Mouse (Mus musculus) liver, embryonic 15.5 days (tissue): ENCODE measurements around the gene Sptbn1. TPM values are rescaled to one million over a fixed set of nuclear protein-coding genes. Genes with fewer than 3 reads are reported as not detected.
"Not testable (repeated sequence)": the region's sequence is repeated elsewhere in the genome, so short reads cannot be mapped to it uniquely, and the experiment has no call there.

Experiments used
- ATAC-seq: fragments of 200-750 bp; cut with Nextera tagmentation; 2 replicates; pipeline ENCODE4 v1.8.0; 2017; ENCODE audit warnings: moderate number of reproducible peaks, mild to moderate bottlenecking, moderate library complexity; ENCODE audit not compliant: insufficient read depth
- H3K27ac ChIP-seq: fragments of 300-500 bp; sonication (generic); replicated peaks from 2 replicates; pipeline ENCODE4 v1.5.1; 2015; ENCODE audit warnings: mild to moderate bottlenecking, inconsistent platforms
- H3K27me3 ChIP-seq: fragments of 300-500 bp; sonication (generic); 2 replicates; pipeline ENCODE4 v1.6.1; 2015; ENCODE audit warnings: mild to moderate bottlenecking, inconsistent platforms
- H3K36me3 ChIP-seq: fragments of 300-500 bp; sonication (generic); replicated peaks from 2 replicates; pipeline ENCODE4 v1.6.1; 2015; ENCODE audit warnings: moderate library complexity, mild to moderate bottlenecking, inconsistent platforms
- H3K4me1 ChIP-seq: fragments of 300-500 bp; sonication (generic); replicated peaks from 2 replicates; pipeline ENCODE4 v1.6.1; 2015; ENCODE audit warnings: inconsistent platforms
- H3K4me2 ChIP-seq: fragments of 300-500 bp; sonication (generic); 2 replicates; pipeline ENCODE4 v1.6.1; 2015; ENCODE audit warnings: moderate library complexity, mild to moderate bottlenecking, inconsistent platforms
- H3K4me3 ChIP-seq: fragments of 300-500 bp; sonication (generic); replicated peaks from 2 replicates; pipeline ENCODE4 v1.5.1; 2015; ENCODE audit warnings: mild to moderate bottlenecking, inconsistent platforms
- H3K9ac ChIP-seq: fragments of 300-500 bp; sonication (generic); 2 replicates; pipeline ENCODE4 v1.6.1; 2015; ENCODE audit warnings: moderate library complexity, mild to moderate bottlenecking, inconsistent platforms
- H3K9me3 ChIP-seq: fragments of 300-500 bp; sonication (generic); replicated peaks from 2 replicates; pipeline ENCODE4 v1.6.1; 2016; ENCODE audit warnings: inconsistent platforms
- WGBS: fragments of 180-500 bp; shearing (Covaris S2); methylation state at CpG from one replicate; pipeline ENCODE4 v1.1.7; 2015; ENCODE audit warnings: mixed read lengths; ENCODE audit not compliant: insufficient replicate concordance; 5-methylcytosine and 5-hydroxymethylcytosine counted together
- polyA plus RNA-seq: library from polyadenylated mRNA; unstranded; fragments of >200 nt; fragmentation: Nextera tagmentation; extraction: Ambion mirVana; gene quantifications from 2 replicates; pipeline ENCODE4 v1.2.1, GENCODE M21; 2015

Sptbn1 gene
- polyA plus RNA-seq, 1 experiment from 2014 or later = 16.9 TPM

GRCm38 (mm10) chr11:30269524-30269923, 1.5 kb upstream of the Sptbn1 start:
- Histone ChIP-seq H3K27ac (no peak overlapping the region), H3K9ac (no peak overlapping the region), H3K36me3 (no peaks in the 10 kb centered on the region), H3K9me3 (no peaks in the 10 kb centered on the region), H3K4me3 (no peak overlapping the region), H3K4me1 (peaks cover 3% of the 10 kb centered on the region; the same call in 1 of the 2 replicates), H3K4me2 (no peak overlapping the region), H3K27me3 (peaks cover 49% of the 10 kb centered on the region)
- WGBS = 29% methylated on average over 1 of the region's 1 CpGs
- ATAC-seq = no peak

GRCm38 (mm10) chr11:30268648-30269375, 837 bp upstream of the Sptbn1 start:
- ATAC-seq = no peak
- Histone ChIP-seq H3K27ac (no peak overlapping the region), H3K36me3 (no peaks in the 10 kb centered on the region), H3K27me3 (peaks cover 49% of the 10 kb centered on the region), H3K4me3 (peak overlapping the region; percentile 62), H3K4me2 (peak overlapping the region; percentile 72), H3K9me3 (no peaks in the 10 kb centered on the region), H3K4me1 (peaks cover 3% of the 10 kb centered on the region; the same call in 1 of the 2 replicates), H3K9ac (no peak overlapping the region)
- WGBS = 6% methylated on average over 15 of the region's 15 CpGs

GRCm38 (mm10) chr11:30267036-30267891, 711 bp downstream of the Sptbn1 start:
- peak; percentile 56 for ATAC-seq
- Histone ChIP-seq H3K27me3 (peaks cover 49% of the 10 kb centered on the region), H3K9ac (peak overlapping the region; percentile 46; the same call in 1 of the 2 replicates), H3K4me3 (peak overlapping the region; percentile 62), H3K4me1 (peaks cover 3% of the 10 kb centered on the region; the same call in 1 of the 2 replicates), H3K27ac (no peak overlapping the region), H3K9me3 (no peaks in the 10 kb centered on the region), H3K36me3 (no peaks in the 10 kb centered on the region), H3K4me2 (peak overlapping the region; percentile 72)
- WGBS = under 1% methylated on average over 69 of the region's 69 CpGs

GRCm38 (mm10) chr11:30266691-30267035, 1.3 kb downstream of the Sptbn1 start:
- Histone ChIP-seq H3K36me3 (no peaks in the 10 kb centered on the region), H3K4me1 (peaks cover 3% of the 10 kb centered on the region; the same call in 1 of the 2 replicates), H3K4me3 (peak overlapping the region; percentile 62), H3K27ac (no peak overlapping the region), H3K9me3 (no peaks in the 10 kb centered on the region), H3K9ac (no peak overlapping the region), H3K27me3 (peaks cover 49% of the 10 kb centered on the region), H3K4me2 (peak overlapping the region; percentile 72)
- ATAC-seq = no peak
- 16% methylated on average over 7 of the region's 7 CpGs for WGBS

GRCm38 (mm10) chr11:30265666-30266065, 2.3 kb downstream of the Sptbn1 start:
- Histone ChIP-seq H3K9ac (no peak overlapping the region), H3K36me3 (no peaks in the 10 kb centered on the region), H3K4me3 (no peak overlapping the region), H3K4me1 (peaks cover 3% of the 10 kb centered on the region; the same call in 1 of the 2 replicates), H3K4me2 (no peak overlapping the region), H3K9me3 (no peaks in the 10 kb centered on the region), H3K27me3 (peaks cover 49% of the 10 kb centered on the region), H3K27ac (no peak overlapping the region)
- 70% methylated on average over 2 of the region's 2 CpGs for WGBS
- no peak for ATAC-seq

GRCm38 (mm10) chr11:30263627-30264026, 4.3 kb downstream of the Sptbn1 start:
- H3K4me1 ChIP-seq = peaks cover 3% of the 10 kb centered on the region; the same call in 1 of the 2 replicates
- H3K27me3 ChIP-seq = peaks cover 38% of the 10 kb centered on the region
- WGBS = 62% methylated on average over 2 of the region's 2 CpGs
- H3K36me3 ChIP-seq = no peaks in the 10 kb centered on the region
- H3K9me3 ChIP-seq = no peaks in the 10 kb centered on the region
- no peak for ATAC-seq
- no peak overlapping the region for H3K4me2 ChIP-seq
- H3K4me3 ChIP-seq = no peak overlapping the region
- H3K27ac ChIP-seq = no peak overlapping the region
- no peak overlapping the region for H3K9ac ChIP-seq

GRCm38 (mm10) chr11:30258739-30259350, 9.1 kb downstream of the Sptbn1 start:
- H3K27me3 ChIP-seq = no peaks in the 10 kb centered on the region
- 67% methylated on average over 6 of the region's 6 CpGs for WGBS

GRCm38 (mm10) chr11:30257812-30258211, 10.2 kb downstream of the Sptbn1 start:
- Histone ChIP-seq H3K9me3 (no peaks in the 10 kb centered on the region), H3K4me1 (no peaks in the 10 kb centered on the region), H3K4me2 (no peak overlapping the region), H3K4me3 (no peak overlapping the region), H3K36me3 (no peaks in the 10 kb centered on the region), H3K27ac (no peak overlapping the region), H3K27me3 (no peaks in the 10 kb centered on the region), H3K9ac (no peak overlapping the region)
- WGBS = 32% methylated on average over 1 of the region's 1 CpGs
- no peak for ATAC-seq

More at GRCm38 (mm10) chr11:30258739-30259350, 9.1 kb downstream of the Sptbn1 start:
- H3K9me3 ChIP-seq = no peaks in the 10 kb centered on the region
- H3K9ac ChIP-seq = no peak overlapping the region
- no peak overlapping the region for H3K4me3 ChIP-seq
- no peak overlapping the region for H3K4me2 ChIP-seq
- no peaks in the 10 kb centered on the region for H3K36me3 ChIP-seq
- no peaks in the 10 kb centered on the region for H3K4me1 ChIP-seq
- no peak overlapping the region for H3K27ac ChIP-seq
- ATAC-seq = no peak

GRCm38 (mm10) chr11:30257085-30257484, 10.9 kb downstream of the Sptbn1 start:
- Histone ChIP-seq H3K4me1 (no peaks in the 10 kb centered on the region), H3K27me3 (no peaks in the 10 kb centered on the region), H3K36me3 (no peaks in the 10 kb centered on the region), H3K9me3 (no peaks in the 10 kb centered on the region), H3K4me2 (no peak overlapping the region), H3K27ac (no peak overlapping the region), H3K4me3 (no peak overlapping the region), H3K9ac (no peak overlapping the region)
- no peak for ATAC-seq

- 69% methylated on average over 5 of the region's 5 CpGs for WGBS
- Histone ChIP-seq H3K9me3 (no peaks in the 10 kb centered on the region), H3K27me3 (no peaks in the 10 kb centered on the region)
Measured at GRCm38 (mm10) chr11:30256491-30256890, 11.5 kb downstream of the Sptbn1 start.

GRCm38 (mm10) chr11:30255211-30255610, 12.8 kb downstream of the Sptbn1 start:
- not testable (repeated sequence) for H3K9me3 ChIP-seq, H3K36me3 ChIP-seq

More at GRCm38 (mm10) chr11:30256491-30256890, 11.5 kb downstream of the Sptbn1 start:
- Histone ChIP-seq H3K9ac (no peak overlapping the region), H3K4me3 (no peak overlapping the region), H3K27ac (no peak overlapping the region), H3K36me3 (no peaks in the 10 kb centered on the region), H3K4me1 (no peaks in the 10 kb centered on the region), H3K4me2 (no peak overlapping the region)
- no peak for ATAC-seq

More at GRCm38 (mm10) chr11:30255211-30255610, 12.8 kb downstream of the Sptbn1 start:
- not testable (repeated sequence) for H3K4me2 ChIP-seq, H3K4me1 ChIP-seq, H3K27me3 ChIP-seq, H3K27ac ChIP-seq, H3K9ac ChIP-seq, ATAC-seq, H3K4me3 ChIP-seq
- 72% methylated on average over 3 of the region's 3 CpGs for WGBS
